Mouse (Mus musculus): ENCODE measurements around the gene Rbp2.

Gene Rbp2

GRCm38 (mm10) chr9:98485815-98486214 is at the start of gene Rbp2:
TSS of gene Rbp2 (plus strand) at chr9:98486115.
- no peak for DNase-seq (ENCODE audit: low spot score in 2 of 2)

- no peak for DNase-seq (ENCODE audit: low spot score in 2 of 2)
These were observed 48.1 kb upstream of the Rbp2 start for GRCm38 (mm10) chr9:98437819-98438218.

GRCm38 (mm10) chr9:98439091-98439490 is 46.8 kb upstream of the Rbp2 start:
- DNase-seq (ENCODE audit: low spot score in 2 of 2) = no peak

- DNase-seq (ENCODE audit: low spot score in 2 of 2) = peak in 1 of 2 experiments; percentile 45
These were observed 43.3 kb upstream of the Rbp2 start for GRCm38 (mm10) chr9:98442638-98443037.

GRCm38 (mm10) chr9:98445359-98446149 is 40.4 kb upstream of the Rbp2 start:
- no peak for DNase-seq (ENCODE audit: low spot score in 2 of 2)

DNA sequence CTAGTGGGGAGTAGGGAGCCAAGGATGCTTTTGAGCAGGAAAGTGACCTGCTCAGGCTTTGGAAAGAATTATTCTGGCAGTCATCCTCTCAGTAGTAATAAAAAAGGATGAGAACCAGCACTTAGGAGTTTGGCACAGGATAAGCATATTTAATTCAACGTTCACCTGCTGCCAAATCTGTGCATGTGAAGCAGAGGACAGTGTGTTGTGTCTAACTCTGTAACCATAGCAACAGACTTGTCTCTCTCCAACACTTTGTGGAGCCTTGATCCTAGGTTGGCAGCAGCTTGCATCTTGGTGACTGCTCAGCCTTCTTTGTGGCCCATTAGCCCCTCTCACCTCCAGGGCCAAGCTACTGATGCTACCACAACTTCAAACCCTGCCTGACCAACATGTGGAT is 34.9 kb upstream of the Rbp2 start:
- DNase-seq (ENCODE audit: low spot score in 2 of 2) = no peak

DNA sequence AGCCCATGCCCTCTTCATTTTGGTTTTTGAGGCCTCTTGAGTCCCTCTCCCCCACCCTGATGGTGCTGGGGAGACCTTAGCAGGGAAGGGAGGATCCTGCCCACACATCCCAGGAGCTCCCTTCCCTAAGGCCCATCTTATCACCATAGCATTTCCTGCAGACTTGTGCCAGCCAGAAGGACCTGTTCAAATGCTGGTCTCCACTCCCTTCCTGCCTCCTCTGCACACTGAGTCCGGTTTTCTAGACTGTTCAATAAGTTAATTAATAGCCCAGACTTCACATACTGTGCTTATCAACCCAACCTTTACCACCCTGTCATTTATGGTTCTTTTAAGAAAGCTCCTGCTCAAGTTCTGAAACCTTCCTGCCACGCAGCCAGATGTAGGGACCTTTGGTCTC is 19.2 kb upstream of the Rbp2 start:
- no peak for DNase-seq (ENCODE audit: low spot score in 2 of 2)

- no peak for DNase-seq (ENCODE audit: low spot score in 2 of 2)
These were observed 5.7 kb upstream of the Rbp2 start for GRCm38 (mm10) chr9:98480172-98480749.

DNA sequence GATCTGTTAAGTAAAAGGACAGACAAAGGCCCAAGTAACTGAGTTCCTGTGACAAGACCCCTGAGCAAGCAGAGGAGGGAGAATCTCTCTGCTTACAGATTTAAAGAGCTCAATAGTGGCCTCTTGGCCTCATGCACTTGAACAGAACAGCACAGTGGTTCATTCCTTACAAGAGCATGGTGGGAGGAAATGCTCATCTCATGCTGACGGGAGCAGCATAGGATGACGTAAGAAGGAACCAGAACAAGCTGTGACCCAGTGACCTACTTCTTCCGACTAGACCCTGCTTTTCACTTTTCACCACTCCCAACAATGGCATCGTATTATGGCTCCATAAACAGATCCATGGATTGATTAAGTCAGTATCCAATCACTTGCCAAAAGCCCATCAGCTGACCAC is 3.7 kb upstream of the Rbp2 start:
- no peak for DNase-seq (ENCODE audit: low spot score in 2 of 2)

DNA sequence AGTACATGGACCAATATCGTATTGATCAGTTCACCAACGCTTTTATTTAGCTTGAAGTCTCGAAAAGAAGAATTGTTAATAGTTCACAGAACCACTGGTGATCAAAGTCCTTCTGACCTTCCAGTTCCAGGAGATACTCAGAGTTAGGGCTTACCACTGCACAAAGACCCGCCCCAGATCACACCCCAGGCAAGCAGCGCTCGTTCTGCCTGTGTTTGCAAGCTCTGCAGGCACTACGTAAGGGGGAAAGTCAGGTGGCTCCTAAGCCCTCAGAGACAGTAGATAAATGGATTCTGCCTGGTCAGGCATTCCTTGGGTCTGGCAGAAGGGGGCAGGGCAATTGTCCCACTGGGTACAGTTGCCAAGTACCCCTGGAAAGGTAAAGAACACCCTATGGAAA is 895 bp upstream of the Rbp2 start:
- no peak for DNase-seq (ENCODE audit: low spot score in 2 of 2)

DNA sequence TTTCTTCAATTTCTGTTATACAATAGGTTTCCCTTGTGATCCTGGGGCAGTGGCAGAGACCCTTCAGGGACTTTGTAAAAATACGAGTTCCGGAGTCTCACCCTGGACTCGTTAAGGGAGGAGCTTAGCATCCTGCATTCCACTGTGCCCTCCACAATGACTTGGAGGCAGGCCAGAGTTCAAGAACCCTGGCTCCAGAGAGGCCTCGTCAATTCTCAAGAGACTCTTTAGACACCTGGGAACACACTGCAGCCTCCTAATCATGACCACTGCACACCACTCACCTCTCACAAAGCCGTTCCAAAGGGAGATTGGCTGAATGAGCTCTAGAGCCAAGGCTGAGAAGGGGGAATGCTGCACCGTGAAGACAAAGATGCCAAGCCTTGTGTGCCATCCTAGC is 1.4 kb downstream of the Rbp2 start:
- no peak for DNase-seq (ENCODE audit: low spot score in 2 of 2)

GRCm38 (mm10) chr9:98489532-98489931 is 3.6 kb downstream of the Rbp2 start:
- no peak for DNase-seq (ENCODE audit: low spot score in 2 of 2)

DNA sequence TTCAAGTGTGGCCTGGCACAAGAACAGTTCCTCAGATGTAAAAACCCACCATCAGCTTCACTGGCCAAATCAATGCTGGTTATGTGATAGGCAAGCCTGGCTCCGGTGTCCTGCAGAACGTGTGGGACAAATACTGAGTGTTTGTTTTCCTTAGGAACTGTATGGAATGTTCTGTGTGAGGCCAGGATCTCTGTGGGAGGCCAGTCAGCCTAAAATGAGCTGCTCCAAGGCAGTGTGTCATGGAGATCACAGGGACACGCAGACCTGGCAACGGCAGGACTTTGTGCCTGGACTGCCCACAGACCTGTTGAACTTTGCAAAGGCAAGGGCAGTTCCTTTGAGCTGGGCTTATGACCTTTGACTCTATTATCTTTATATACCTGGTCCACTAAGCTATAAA is 4.2 kb downstream of the Rbp2 start:
- no peak for DNase-seq (ENCODE audit: low spot score in 2 of 2)

DNA sequence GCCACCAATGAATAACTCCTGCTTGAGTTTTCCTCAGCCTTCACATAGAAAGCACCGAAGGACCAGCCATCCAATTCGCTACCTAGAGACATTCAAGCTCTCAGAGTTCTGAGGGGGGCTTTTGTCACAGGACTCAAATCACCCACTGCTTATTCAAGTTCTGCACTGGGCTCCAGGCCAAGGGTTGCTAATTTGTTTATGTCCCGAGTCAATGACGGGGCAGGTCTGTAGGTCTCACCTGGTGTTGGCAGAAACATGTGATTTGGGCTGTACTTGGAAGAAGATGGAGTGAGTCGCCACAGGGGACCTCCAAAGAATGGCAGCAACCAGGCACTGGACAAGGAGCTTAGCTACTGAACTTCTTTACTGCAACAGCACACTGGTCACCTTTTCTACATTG is 5.2 kb downstream of the Rbp2 start:
- no peak for DNase-seq (ENCODE audit: low spot score in 2 of 2)

DNA sequence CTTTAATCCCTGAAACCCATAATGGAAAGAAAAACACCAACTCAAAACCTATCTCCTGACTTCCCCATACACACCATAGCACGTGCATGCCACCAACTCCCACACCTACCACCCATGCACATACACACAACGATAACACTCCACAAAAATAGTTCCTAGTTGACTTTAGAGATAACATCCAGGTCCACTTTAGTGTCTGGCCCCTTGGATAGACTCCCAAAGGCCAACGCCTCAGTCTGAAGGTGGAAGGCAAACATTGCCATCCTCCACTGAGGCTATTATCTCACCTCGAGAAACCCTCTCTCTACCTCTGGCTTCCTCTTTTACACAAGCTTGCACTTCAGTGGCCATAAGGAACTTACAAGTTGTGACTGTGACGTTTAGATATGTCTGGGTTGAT is 6.3 kb downstream of the Rbp2 start:
- DNase-seq (ENCODE audit: low spot score in 2 of 2) = no peak

- DNase-seq (ENCODE audit: low spot score in 2 of 2) = no peak
These were observed 6.9 kb downstream of the Rbp2 start for GRCm38 (mm10) chr9:98492821-98493220.

DNA sequence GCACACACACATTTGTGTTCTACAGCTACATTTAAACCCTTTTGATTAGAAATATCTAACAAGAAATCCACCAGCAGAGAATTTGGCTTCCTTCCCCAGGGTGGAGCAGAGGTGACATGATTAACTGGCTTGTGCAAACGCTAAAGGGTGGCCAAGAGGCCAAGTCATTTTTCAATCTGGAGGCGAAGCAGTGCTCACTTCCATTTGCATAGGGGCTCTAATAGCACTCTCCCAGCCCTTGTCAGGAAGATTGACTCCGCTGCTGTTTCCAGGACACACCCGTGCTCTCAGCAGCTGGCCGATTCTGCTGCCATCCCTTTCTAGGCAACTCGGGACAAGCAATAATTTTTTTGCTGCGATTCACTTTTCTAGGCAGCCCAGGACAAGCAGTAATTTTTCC is 11.2 kb downstream of the Rbp2 start:
- no peak for DNase-seq (ENCODE audit: low spot score in 2 of 2)

- DNase-seq (ENCODE audit: low spot score in 2 of 2) = no peak
These were observed 12.1 kb downstream of the Rbp2 start for GRCm38 (mm10) chr9:98497990-98498389.

GRCm38 (mm10) chr9:98498717-98499268 is 12.9 kb downstream of the Rbp2 start:
- no peak for DNase-seq (ENCODE audit: low spot score in 2 of 2)

DNA sequence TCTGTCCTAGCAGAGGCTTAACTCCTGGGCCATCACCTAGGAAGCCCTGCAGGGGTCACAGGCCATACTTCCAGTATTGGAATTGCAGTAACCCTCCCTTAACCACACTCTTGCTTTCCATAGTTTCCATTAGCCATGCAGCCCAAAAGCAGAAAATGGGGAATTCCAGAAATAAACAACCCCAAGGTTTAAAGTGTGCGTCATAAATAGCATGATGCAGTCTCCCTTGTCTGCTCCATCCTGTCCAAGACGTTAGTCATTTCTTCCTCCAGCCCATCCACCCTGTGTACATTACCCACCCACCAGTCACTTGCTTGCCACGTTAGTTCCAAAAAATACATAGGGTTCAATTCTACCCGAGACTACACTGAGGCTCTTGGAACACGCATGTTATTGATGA is 13.7 kb downstream of the Rbp2 start:
- DNase-seq (ENCODE audit: low spot score in 2 of 2) = no peak

DNA sequence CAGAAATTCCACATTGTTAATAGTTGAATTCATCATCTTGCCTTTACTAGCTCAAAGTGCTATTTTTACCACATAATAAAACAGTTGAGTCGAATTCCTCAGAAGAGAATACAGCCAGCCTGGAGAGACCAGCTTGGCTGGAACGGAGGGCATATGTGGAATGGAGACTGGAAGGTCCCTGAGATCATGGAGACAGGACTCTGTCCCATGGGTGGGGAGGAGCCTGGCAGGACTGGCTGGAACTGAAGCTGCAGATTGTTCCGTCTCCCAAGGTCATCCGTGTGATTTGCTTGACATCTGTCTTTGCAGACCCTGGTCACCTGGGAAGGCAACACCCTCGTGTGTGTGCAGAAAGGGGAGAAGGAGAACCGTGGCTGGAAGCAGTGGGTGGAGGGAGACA is 21.6 kb downstream of the Rbp2 start:
- no peak for DNase-seq (ENCODE audit: low spot score in 2 of 2)

DNA sequence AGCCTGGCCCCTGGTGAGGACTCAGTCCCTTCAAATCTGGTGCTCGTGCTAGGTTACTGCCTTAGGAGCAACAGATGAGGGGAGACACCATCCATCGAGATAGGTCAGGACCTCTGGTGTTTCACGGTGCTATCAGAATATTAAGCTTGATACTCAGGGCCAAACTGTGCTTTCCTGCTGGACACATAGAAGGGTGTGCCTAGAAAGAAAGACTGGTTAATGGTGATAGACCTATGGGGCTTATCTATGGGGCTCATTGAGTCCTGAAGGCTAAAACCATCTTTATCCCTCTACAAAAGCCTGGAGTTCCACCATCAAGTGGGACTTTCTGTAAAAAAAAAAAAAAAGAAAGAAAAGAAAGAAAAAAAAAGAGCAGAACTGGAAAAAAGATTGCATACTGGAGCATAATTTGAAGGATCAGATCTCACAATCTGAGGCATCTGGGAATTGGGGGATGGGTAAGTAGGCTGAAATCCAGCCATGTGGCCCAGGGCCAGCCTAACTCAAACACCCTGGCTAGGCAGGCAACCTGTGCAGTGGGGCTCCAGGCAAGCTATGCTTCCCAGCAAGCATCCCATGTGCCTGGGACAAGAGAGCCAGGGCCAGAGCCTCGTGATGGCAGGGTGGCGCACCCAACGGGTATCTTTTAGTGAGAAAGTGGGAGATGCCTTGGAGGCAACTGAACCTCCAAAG is 24.6 kb downstream of the Rbp2 start:
- peak in 1 of 2 experiments; percentile 15 for DNase-seq (ENCODE audit: low spot score in 2 of 2)

GRCm38 (mm10) chr9:98523872-98524271 is 38.0 kb downstream of the Rbp2 start:
- no peak for DNase-seq (ENCODE audit: low spot score in 2 of 2)
